Mouse (Mus musculus): ENCODE measurements at regions not wholly inside any gene's neighbourhood (a gene's known extent, or its start where the extent isn't known, plus 50 kb on each side); places are given as distances from the start of the nearest gene placed in this dataset.

DNA sequence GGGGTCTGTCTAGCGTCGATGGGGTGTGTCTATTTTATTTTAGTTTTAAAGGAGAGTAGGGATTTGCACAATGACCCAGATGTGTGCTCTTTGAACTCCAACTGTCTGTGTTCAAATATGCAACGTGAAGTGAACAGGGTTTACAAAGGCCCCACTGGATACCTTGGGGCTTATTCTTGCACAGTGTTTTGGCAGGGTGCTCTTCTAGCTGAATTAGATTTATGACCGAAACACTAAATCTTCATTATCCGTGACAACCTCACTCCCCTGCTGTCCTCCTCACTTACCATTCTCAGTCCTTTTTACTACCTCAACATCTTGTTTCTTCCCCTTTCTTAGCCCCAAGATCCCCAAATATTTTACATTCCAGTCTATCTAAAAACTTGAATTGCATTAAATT lies 151.3 kb upstream of the Rspo3 start:
- TF ChIP-seq CTCF (conservative IDR thresholded peaks at IDR 0.05; ENCODE audit: low read length) (no peak), POU5F1 (IDR thresholded peaks at IDR 0.05; ENCODE audit: borderline replicate concordance, low read length) (no peak), NANOG (IDR thresholded peaks at IDR 0.05; ENCODE audit: borderline replicate concordance, low read length) (no peak)

Measured in E14TG2a.4 (cell line).